Mouse (Mus musculus) heart, adult 2 months (tissue): ENCODE measurements around the gene Hapln1.

Experiments used
- CTCF ChIP-seq: fragments of 200-600 bp; IDR thresholded peaks from 2 replicates; pipeline ENCODE4 v1.8.1; 2022; ENCODE audit warnings: antibody characterized with exemption, mild to moderate bottlenecking, moderate library complexity
- POLR2A ChIP-seq: fragments of 200-500 bp; IDR thresholded peaks from 2 replicates; pipeline ENCODE4 v1.6.1; 2011; ENCODE audit warnings: mild to moderate bottlenecking, low read depth, low read length, control low read depth; ENCODE audit not compliant: insufficient read depth

GRCm38 (mm10) chr13:89579115-89579514 lies 39.5 kb downstream of the Hapln1 start:
- 0 out of 2 replicates have a peak, but pooled peaks have one; percentile 2 for TF ChIP-seq CTCF
- no peak for TF ChIP-seq POLR2A
